Mouse (Mus musculus): ENCODE results near the gene Mast3. TPM values are rescaled to one million over a fixed set of nuclear protein-coding genes. Genes with fewer than 3 reads are reported as not detected.
"Not testable (repeated sequence)": the region's sequence is repeated elsewhere in the genome, so short reads cannot be mapped to it uniquely, and the experiment has no call there.

Gene Mast3
- polyA plus RNA-seq, 1 experiment from 2014 or later, result 18.1 TPM

- ATAC-seq (replicated peaks; ENCODE audit: low FRiP score), result no peak
- H3K9me3 ChIP-seq (replicated peaks), result no peaks in the 10 kb centered on the region
- peaks cover 19% of the 10 kb centered on the region for H3K4me1 ChIP-seq
- no peaks in the 10 kb centered on the region for H3K27me3 ChIP-seq
- no peak overlapping the region for H3K4me3 ChIP-seq (replicated peaks)
- no peak overlapping the region for H3K4me2 ChIP-seq
- no peak overlapping the region for H3K27ac ChIP-seq
- WGBS, result 74% methylated on average over 11 of the region's 11 CpGs
- H3K9ac ChIP-seq, result no peak overlapping the region
- H3K36me3 ChIP-seq, result peaks cover 8% of the 10 kb centered on the region; the same call in 1 of the 2 replicates
Measured at GRCm38 (mm10) chr8:70832371-70832770, 27.5 kb upstream of the Mast3 start.

- ATAC-seq (replicated peaks; ENCODE audit: low FRiP score), result no peak
- no peak overlapping the region for H3K9ac ChIP-seq
- no peak overlapping the region for H3K4me2 ChIP-seq
- WGBS, result 86% methylated on average over 8 of the region's 8 CpGs
- peaks cover 19% of the 10 kb centered on the region for H3K4me1 ChIP-seq
- H3K36me3 ChIP-seq, result peaks cover 8% of the 10 kb centered on the region; the same call in 1 of the 2 replicates
- H3K27me3 ChIP-seq, result no peaks in the 10 kb centered on the region
- no peak overlapping the region for H3K27ac ChIP-seq
- no peak overlapping the region for H3K4me3 ChIP-seq (replicated peaks)
- no peaks in the 10 kb centered on the region for H3K9me3 ChIP-seq (replicated peaks)
Measured at GRCm38 (mm10) chr8:70831517-70831916, 26.7 kb upstream of the Mast3 start.

GRCm38 (mm10) chr8:70827796-70828195, 22.9 kb upstream of the Mast3 start:
- H3K4me3 ChIP-seq (replicated peaks), result no peak overlapping the region
- peaks cover 5% of the 10 kb centered on the region for H3K4me1 ChIP-seq
- no peaks in the 10 kb centered on the region for H3K9me3 ChIP-seq (replicated peaks)
- H3K4me2 ChIP-seq, result no peak overlapping the region
- no peak overlapping the region for H3K27ac ChIP-seq
- H3K9ac ChIP-seq, result no peak overlapping the region
- WGBS, result 84% methylated on average over 1 of the region's 1 CpGs
- H3K27me3 ChIP-seq, result no peaks in the 10 kb centered on the region
- ATAC-seq (replicated peaks; ENCODE audit: low FRiP score), result no peak
- no peaks in the 10 kb centered on the region for H3K36me3 ChIP-seq

- no peak overlapping the region for H3K4me2 ChIP-seq
- H3K9me3 ChIP-seq (replicated peaks), result no peaks in the 10 kb centered on the region
- H3K27ac ChIP-seq, result no peak overlapping the region
- 96% methylated on average over 2 of the region's 2 CpGs for WGBS
- H3K27me3 ChIP-seq, result no peaks in the 10 kb centered on the region
- ATAC-seq (replicated peaks; ENCODE audit: low FRiP score), result no peak
- no peaks in the 10 kb centered on the region for H3K36me3 ChIP-seq
- no peak overlapping the region for H3K4me3 ChIP-seq (replicated peaks)
- no peak overlapping the region for H3K9ac ChIP-seq
- H3K4me1 ChIP-seq, result peaks cover 2% of the 10 kb centered on the region; the same call in 1 of the 2 replicates
Measured at GRCm38 (mm10) chr8:70827010-70827409, 22.2 kb upstream of the Mast3 start.

GRCm38 (mm10) chr8:70825816-70826215, 21.0 kb upstream of the Mast3 start:
- no peak for ATAC-seq (replicated peaks; ENCODE audit: low FRiP score)
- Histone ChIP-seq H3K9me3 (replicated peaks) (no peaks in the 10 kb centered on the region), H3K27me3 (no peaks in the 10 kb centered on the region), H3K36me3 (no peaks in the 10 kb centered on the region), H3K4me1 (peaks cover 9% of the 10 kb centered on the region), H3K4me3 (replicated peaks) (no peak overlapping the region), H3K4me2 (no peak overlapping the region), H3K9ac (no peak overlapping the region), H3K27ac (no peak overlapping the region)
- WGBS, result 65% methylated on average over 8 of the region's 8 CpGs

GRCm38 (mm10) chr8:70823802-70824201, 18.9 kb upstream of the Mast3 start:
- ATAC-seq (replicated peaks; ENCODE audit: low FRiP score), result no peak
- H3K36me3 ChIP-seq, result no peaks in the 10 kb centered on the region
- H3K27ac ChIP-seq, result no peak overlapping the region
- no peak overlapping the region for H3K4me2 ChIP-seq
- H3K27me3 ChIP-seq, result no peaks in the 10 kb centered on the region
- no peak overlapping the region for H3K4me3 ChIP-seq (replicated peaks)
- H3K4me1 ChIP-seq, result peaks cover 22% of the 10 kb centered on the region
- 82% methylated on average over 7 of the region's 7 CpGs for WGBS
- no peaks in the 10 kb centered on the region for H3K9me3 ChIP-seq (replicated peaks)
- H3K9ac ChIP-seq, result no peak overlapping the region

- H3K27me3 ChIP-seq; H3K9me3 ChIP-seq (replicated peaks): not testable (repeated sequence)
- 90% methylated on average over 3 of the region's 3 CpGs for WGBS
Measured at GRCm38 (mm10) chr8:70822594-70822993, 17.7 kb upstream of the Mast3 start.

GRCm38 (mm10) chr8:70821992-70822391, 17.1 kb upstream of the Mast3 start:
- no peaks in the 10 kb centered on the region for H3K36me3 ChIP-seq
- WGBS, result 41% methylated on average over 11 of the region's 11 CpGs
- no peak for ATAC-seq (replicated peaks; ENCODE audit: low FRiP score)
- H3K27me3 ChIP-seq, result peaks cover 3% of the 10 kb centered on the region
- no peak overlapping the region for H3K27ac ChIP-seq
- H3K4me3 ChIP-seq (replicated peaks), result no peak overlapping the region
- no peak overlapping the region for H3K4me2 ChIP-seq
- H3K9me3 ChIP-seq (replicated peaks), result no peaks in the 10 kb centered on the region; the same call in 1 of the 2 replicates
- no peak overlapping the region for H3K9ac ChIP-seq
- H3K4me1 ChIP-seq, result peaks cover 25% of the 10 kb centered on the region

More at GRCm38 (mm10) chr8:70822594-70822993, 17.7 kb upstream of the Mast3 start:
- not testable (repeated sequence) for H3K36me3 ChIP-seq; H3K4me2 ChIP-seq; H3K27ac ChIP-seq; ATAC-seq (replicated peaks; ENCODE audit: low FRiP score); H3K4me3 ChIP-seq (replicated peaks); H3K9ac ChIP-seq
- peaks cover 22% of the 10 kb centered on the region for H3K4me1 ChIP-seq

- H3K4me3 ChIP-seq (replicated peaks), result no peak overlapping the region
- ATAC-seq (replicated peaks; ENCODE audit: low FRiP score), result 0 out of 2 replicates have a peak, but pooled peaks have one; percentile 2
- H3K4me1 ChIP-seq, result peaks cover 30% of the 10 kb centered on the region
- no peaks in the 10 kb centered on the region for H3K36me3 ChIP-seq
- 17% methylated on average over 30 of the region's 30 CpGs for WGBS
- no peak overlapping the region for H3K27ac ChIP-seq
- peaks cover 9% of the 10 kb centered on the region for H3K27me3 ChIP-seq
- H3K9ac ChIP-seq, result no peak overlapping the region
- no peaks in the 10 kb centered on the region; the same call in 1 of the 2 replicates for H3K9me3 ChIP-seq (replicated peaks)
- H3K4me2 ChIP-seq, result no peak overlapping the region
Measured at GRCm38 (mm10) chr8:70821399-70821962, 16.6 kb upstream of the Mast3 start.

- 3% methylated on average over 31 of the region's 31 CpGs for WGBS
- no peak overlapping the region for H3K9ac ChIP-seq
- ATAC-seq (replicated peaks; ENCODE audit: low FRiP score), result peak; percentile 78
- peak overlapping the region; percentile 30 for H3K4me3 ChIP-seq (replicated peaks)
- H3K4me2 ChIP-seq, result peak overlapping the region; percentile 55
- H3K9me3 ChIP-seq (replicated peaks), result no peaks in the 10 kb centered on the region; the same call in 1 of the 2 replicates
- H3K27ac ChIP-seq, result peak overlapping the region; percentile 49; the same call in 1 of the 2 replicates
- no peaks in the 10 kb centered on the region for H3K36me3 ChIP-seq
- H3K27me3 ChIP-seq, result peaks cover 20% of the 10 kb centered on the region
- H3K4me1 ChIP-seq, result peaks cover 31% of the 10 kb centered on the region
Measured at GRCm38 (mm10) chr8:70820101-70820935, 15.5 kb upstream of the Mast3 start.

- Histone ChIP-seq H3K4me2 (peak overlapping the region; percentile 58), H3K27ac (no peak overlapping the region), H3K36me3 (no peaks in the 10 kb centered on the region), H3K9ac (no peak overlapping the region), H3K4me1 (peaks cover 37% of the 10 kb centered on the region), H3K9me3 (replicated peaks) (no peaks in the 10 kb centered on the region; the same call in 1 of the 2 replicates), H3K4me3 (replicated peaks) (peak overlapping the region; percentile 25), H3K27me3 (peaks cover 28% of the 10 kb centered on the region)
- ATAC-seq (replicated peaks; ENCODE audit: low FRiP score), result peak; percentile 43
- 10% methylated on average over 29 of the region's 30 CpGs for WGBS
Measured at GRCm38 (mm10) chr8:70816679-70817078, 11.8 kb upstream of the Mast3 start.

GRCm38 (mm10) chr8:70812885-70813284, 8.0 kb upstream of the Mast3 start:
- H3K4me2 ChIP-seq, result no peak overlapping the region
- H3K27ac ChIP-seq, result no peak overlapping the region
- H3K36me3 ChIP-seq, result no peaks in the 10 kb centered on the region
- H3K4me3 ChIP-seq (replicated peaks), result no peak overlapping the region
- H3K27me3 ChIP-seq, result peaks cover 29% of the 10 kb centered on the region
- H3K9me3 ChIP-seq (replicated peaks), result no peaks in the 10 kb centered on the region
- WGBS, result 38% methylated on average over 4 of the region's 4 CpGs
- H3K4me1 ChIP-seq, result peaks cover 31% of the 10 kb centered on the region
- no peak overlapping the region for H3K9ac ChIP-seq
- ATAC-seq (replicated peaks; ENCODE audit: low FRiP score), result no peak

Measured in kidney, embryonic 15.5 days (tissue).